Mouse (Mus musculus) bone marrow, adult 2 months (tissue): ENCODE results near the gene Tmem87a.

Experiments
- CTCF ChIP-seq: fragments of 200-500 bp; IDR thresholded peaks from 2 replicates; pipeline ENCODE4 v1.5.1; 2011; ENCODE audit warnings: low read length, control low read depth; ENCODE audit not compliant: control insufficient read depth, insufficient read depth
- POLR2A ChIP-seq: fragments of 200-500 bp; IDR thresholded peaks from 2 replicates; pipeline ENCODE4 v1.6.1; 2011; ENCODE audit warnings: low read depth, mild to moderate bottlenecking, control low read depth, low read length, borderline replicate concordance; ENCODE audit not compliant: control insufficient read depth

- TF ChIP-seq CTCF: no peak
- no peak for TF ChIP-seq POLR2A
Measured at GRCm38 (mm10) chr2:120411096-120411628, 7.2 kb upstream of the Tmem87a start.
